Mouse (Mus musculus): ENCODE data around the gene Siae. TPM values are rescaled to one million over a fixed set of nuclear protein-coding genes. Genes with fewer than 3 reads are reported as not detected.
A peak's percentile ranks its signal among the peaks of the same experiment; 100 is the strongest.

Siae gene
- polyA plus RNA-seq, 1 experiment from 2014 or later, result 14.9 TPM

DNA sequence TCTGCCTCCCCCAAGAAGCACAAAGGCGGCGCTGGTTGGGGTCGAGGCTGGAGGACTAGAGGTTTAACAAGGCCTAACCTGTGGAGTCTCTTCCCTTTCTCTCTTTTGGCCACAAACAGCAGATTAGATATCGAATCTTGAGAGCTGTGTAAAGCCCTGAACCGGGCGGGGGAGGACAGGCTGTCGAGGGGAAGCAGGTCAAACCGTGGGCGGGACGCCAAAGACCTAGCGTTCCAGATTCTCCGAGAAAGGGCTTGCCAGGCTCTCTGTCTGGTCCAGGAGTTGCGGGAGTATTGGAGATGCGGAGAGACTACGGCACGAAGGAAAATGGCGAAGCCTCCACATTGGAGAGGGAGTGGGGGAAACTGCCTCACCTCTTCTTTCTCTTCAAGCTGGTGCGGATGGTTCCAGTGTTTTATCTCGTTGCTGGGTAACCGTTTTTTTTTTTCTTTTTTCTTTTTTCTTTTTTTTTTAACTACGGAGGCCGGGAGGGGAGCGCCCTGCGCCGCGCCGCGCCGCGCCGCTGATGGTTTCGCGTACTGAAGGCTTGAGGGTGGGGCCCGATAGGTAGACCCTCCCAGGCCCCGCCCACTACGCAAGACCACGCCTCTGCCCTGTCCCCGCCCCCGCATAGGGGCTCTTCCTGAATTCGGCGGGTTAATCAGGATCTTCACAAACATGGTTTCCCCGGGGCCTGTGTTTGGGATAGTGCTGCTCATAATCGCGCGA lies 57.8 kb downstream of the Siae start, which contains the start of gene Spa17:
Spa17 (minus strand) TSS at position 541 of the 729 bp plus-strand sequence.
- Histone ChIP-seq H3K9ac (ENCODE audit: low read length) (peak within 1 kb of the TSS; percentile 81), H3K4me2 (ENCODE audit: low read depth, low read length) (peak within 1 kb of the TSS; percentile 68), H3K36me3 (ENCODE audit: control insufficient read depth, insufficient read depth, low read length) (no peaks in the 10 kb centered on the region), H3K9me3 (ENCODE audit: control insufficient read depth, low read length) (no peaks in the 10 kb centered on the region), H3K27ac (ENCODE audit: low read length) (peak within 1 kb of the TSS; percentile 69), H3K4me3 (ENCODE audit: low read length) (peak within 1 kb of the TSS; percentile 70), H3K27me3 (ENCODE audit: control insufficient read depth, insufficient read depth, low read depth, low read length) (no peaks in the 10 kb centered on the region), H3K4me1 (replicated peaks; ENCODE audit: control insufficient read depth, insufficient read depth, low read length) (no peaks in the 10 kb centered on the region)
- ATAC-seq (ENCODE audit: low read depth), result peak; percentile 99
- WGBS, result under 1% methylated on average over 45 of the region's 45 CpGs

DNA sequence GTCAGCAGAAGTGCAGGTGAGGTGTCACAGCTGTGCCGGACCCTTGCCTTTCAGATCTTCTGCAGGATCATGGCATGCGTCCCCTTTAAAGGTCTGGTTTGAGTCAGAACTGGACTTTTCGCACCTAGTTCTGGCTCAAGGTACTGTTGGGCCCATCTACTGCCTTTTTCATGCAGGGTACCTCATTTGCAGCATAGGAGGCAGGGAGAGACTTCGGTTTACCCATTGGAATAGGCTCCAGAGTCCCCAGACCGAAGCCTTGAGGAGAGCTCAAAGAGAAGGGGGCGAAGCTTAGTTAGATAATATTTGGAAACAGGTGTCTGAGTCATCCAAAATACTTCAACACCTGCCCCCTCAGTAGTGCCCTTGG lies 58.4 kb downstream of the Siae start:
- Histone ChIP-seq H3K27me3 (ENCODE audit: control insufficient read depth, insufficient read depth, low read depth, low read length) (no peaks in the 10 kb centered on the region), H3K9me3 (ENCODE audit: control insufficient read depth, low read length) (no peaks in the 10 kb centered on the region), H3K4me3 (ENCODE audit: low read length) (peak overlapping the region; percentile 70), H3K27ac (ENCODE audit: low read length) (peak overlapping the region; percentile 69; the same call in 1 of the 2 replicates), H3K36me3 (ENCODE audit: control insufficient read depth, insufficient read depth, low read length) (no peaks in the 10 kb centered on the region), H3K4me2 (ENCODE audit: low read depth, low read length) (peak overlapping the region; percentile 68), H3K4me1 (replicated peaks; ENCODE audit: control insufficient read depth, insufficient read depth, low read length) (no peaks in the 10 kb centered on the region), H3K9ac (ENCODE audit: low read length) (peak overlapping the region; percentile 81)
- 22% methylated on average over 6 of the region's 6 CpGs for WGBS
- no peak; the same call in 1 of the 2 replicates for ATAC-seq (ENCODE audit: low read depth)

DNA sequence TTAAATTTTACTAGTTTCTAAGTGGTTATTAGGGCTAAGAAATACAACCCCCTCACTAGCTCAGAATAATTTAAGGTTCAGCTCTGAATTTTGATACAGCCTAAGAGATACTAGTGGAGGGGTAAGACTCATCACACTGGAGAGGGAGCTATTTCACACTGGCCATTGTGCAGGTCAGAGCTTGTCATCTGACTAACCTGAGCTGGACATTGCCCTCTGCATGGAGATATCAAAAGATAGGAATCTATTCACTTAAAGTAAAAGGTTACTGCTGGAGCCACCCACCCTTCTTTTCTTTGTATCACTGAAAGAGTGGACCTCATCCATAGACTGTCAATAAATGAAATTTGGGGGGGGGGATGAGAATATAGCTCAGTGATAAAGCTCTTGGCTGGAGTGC lies 58.8 kb downstream of the Siae start:
- H3K27ac ChIP-seq (ENCODE audit: low read length), result no peak overlapping the region
- peak overlapping the region; percentile 70 for H3K4me3 ChIP-seq (ENCODE audit: low read length)
- H3K9ac ChIP-seq (ENCODE audit: low read length), result peak overlapping the region; percentile 81; the same call in 1 of the 2 replicates
- no peak for ATAC-seq (ENCODE audit: low read depth)
- no peaks in the 10 kb centered on the region for H3K36me3 ChIP-seq (ENCODE audit: control insufficient read depth, insufficient read depth, low read length)
- H3K4me1 ChIP-seq (replicated peaks; ENCODE audit: control insufficient read depth, insufficient read depth, low read length), result no peaks in the 10 kb centered on the region
- peak overlapping the region; percentile 68 for H3K4me2 ChIP-seq (ENCODE audit: low read depth, low read length)
- no peaks in the 10 kb centered on the region for H3K27me3 ChIP-seq (ENCODE audit: control insufficient read depth, insufficient read depth, low read depth, low read length)
- no peaks in the 10 kb centered on the region for H3K9me3 ChIP-seq (ENCODE audit: control insufficient read depth, low read length)

DNA sequence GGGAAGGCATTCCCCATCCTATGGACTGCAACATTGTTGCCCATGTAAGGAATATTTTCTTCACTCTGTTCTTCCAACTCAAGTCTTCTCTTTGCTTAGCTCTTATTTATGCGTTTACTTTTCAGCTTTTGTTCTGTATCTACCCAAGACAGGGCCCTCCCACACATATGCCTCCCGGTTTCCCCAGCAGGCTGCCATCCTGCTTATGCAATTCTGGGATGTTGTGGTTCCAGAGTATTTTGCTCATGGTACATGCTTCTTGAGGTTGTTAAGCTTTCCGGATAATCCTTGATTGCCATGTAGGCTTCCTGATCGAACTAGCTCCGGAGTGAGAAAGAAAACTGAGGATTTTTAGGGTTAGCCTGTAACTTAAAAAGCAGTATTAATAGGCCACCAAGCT lies 59.7 kb downstream of the Siae start:
- no peak for ATAC-seq (ENCODE audit: low read depth)
- H3K36me3 ChIP-seq (ENCODE audit: control insufficient read depth, insufficient read depth, low read length), result no peaks in the 10 kb centered on the region
- no peak overlapping the region for H3K9ac ChIP-seq (ENCODE audit: low read length)
- no peaks in the 10 kb centered on the region for H3K9me3 ChIP-seq (ENCODE audit: control insufficient read depth, low read length)
- WGBS, result 66% methylated on average over 5 of the region's 5 CpGs
- H3K4me3 ChIP-seq (ENCODE audit: low read length), result no peak overlapping the region
- H3K27ac ChIP-seq (ENCODE audit: low read length), result no peak overlapping the region
- H3K4me1 ChIP-seq (replicated peaks; ENCODE audit: control insufficient read depth, insufficient read depth, low read length), result no peaks in the 10 kb centered on the region
- no peak overlapping the region for H3K4me2 ChIP-seq (ENCODE audit: low read depth, low read length)
- H3K27me3 ChIP-seq (ENCODE audit: control insufficient read depth, insufficient read depth, low read depth, low read length), result no peaks in the 10 kb centered on the region

DNA sequence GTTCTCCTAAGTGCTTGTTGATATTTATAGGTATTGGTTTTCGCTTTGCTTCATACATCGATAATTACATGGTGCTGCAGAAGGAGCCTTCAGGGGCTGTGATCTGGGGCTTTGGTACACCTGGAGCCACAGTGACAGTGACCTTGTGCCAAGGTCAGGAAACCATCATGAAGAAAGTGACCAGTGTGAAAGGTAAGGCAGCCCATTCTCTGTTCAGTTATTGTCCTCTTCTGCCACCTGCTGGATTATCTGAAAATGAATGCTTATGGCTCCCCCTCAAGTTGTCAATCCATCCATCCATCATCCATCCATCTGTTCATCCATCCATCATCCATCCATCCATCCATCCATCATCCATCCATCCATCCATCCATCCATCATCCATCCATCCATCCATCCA lies 61.3 kb downstream of the Siae start:
- no peak overlapping the region for H3K9ac ChIP-seq (ENCODE audit: low read length)
- ATAC-seq (ENCODE audit: low read depth), result no peak
- H3K9me3 ChIP-seq (ENCODE audit: control insufficient read depth, low read length), result no peaks in the 10 kb centered on the region
- H3K36me3 ChIP-seq (ENCODE audit: control insufficient read depth, insufficient read depth, low read length), result no peaks in the 10 kb centered on the region
- no peak overlapping the region for H3K4me2 ChIP-seq (ENCODE audit: low read depth, low read length)
- H3K27me3 ChIP-seq (ENCODE audit: control insufficient read depth, insufficient read depth, low read depth, low read length), result no peaks in the 10 kb centered on the region
- 61% methylated on average over 2 of the region's 2 CpGs for WGBS
- no peak overlapping the region for H3K27ac ChIP-seq (ENCODE audit: low read length)
- no peaks in the 10 kb centered on the region for H3K4me1 ChIP-seq (replicated peaks; ENCODE audit: control insufficient read depth, insufficient read depth, low read length)
- no peak overlapping the region for H3K4me3 ChIP-seq (ENCODE audit: low read length)

DNA sequence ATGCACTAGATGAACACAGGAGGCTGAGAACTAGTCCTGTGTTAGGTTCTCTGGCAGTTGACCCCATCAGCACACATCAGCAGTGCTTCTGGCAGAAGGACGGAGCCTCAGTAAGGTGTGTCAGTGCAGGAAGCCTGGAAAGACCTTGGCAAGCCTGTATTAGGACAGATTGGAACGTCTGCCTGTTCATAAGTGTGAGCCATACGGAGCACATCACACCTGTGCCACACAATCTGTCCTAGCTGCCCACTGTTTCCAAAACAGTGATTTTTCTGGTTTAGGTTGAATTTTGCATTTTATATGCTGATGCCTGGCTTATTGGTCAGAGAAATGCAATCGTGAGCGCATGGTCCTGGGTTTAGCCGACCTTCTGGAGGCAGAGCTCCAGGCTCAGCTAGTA lies 65.8 kb downstream of the Siae start:
- no peak overlapping the region for H3K4me2 ChIP-seq (ENCODE audit: low read depth, low read length)
- WGBS, result 79% methylated on average over 6 of the region's 6 CpGs

DNA sequence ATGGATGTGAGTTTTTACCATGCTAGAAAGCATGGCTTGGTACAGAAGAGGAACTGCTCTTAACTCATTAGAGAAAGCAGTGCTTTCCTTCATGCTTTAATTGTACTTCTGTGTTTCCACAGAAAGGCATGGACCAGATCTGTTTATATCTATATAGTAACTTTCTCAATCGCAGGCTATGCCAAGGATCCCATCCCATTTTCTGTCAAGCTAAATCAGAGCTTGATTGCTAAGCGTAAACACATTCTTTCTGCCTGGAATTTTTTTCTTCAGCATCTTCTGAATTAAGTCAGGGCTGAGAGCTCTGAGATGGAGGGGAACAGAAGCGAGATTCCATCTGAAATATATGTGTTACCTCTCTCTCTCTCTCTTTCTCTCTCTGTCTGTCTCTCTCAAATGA lies 68.5 kb downstream of the Siae start:
- Histone ChIP-seq H3K4me3 (ENCODE audit: low read length) (no peak overlapping the region), H3K27me3 (ENCODE audit: control insufficient read depth, insufficient read depth, low read depth, low read length) (no peaks in the 10 kb centered on the region), H3K27ac (ENCODE audit: low read length) (no peak overlapping the region), H3K4me2 (ENCODE audit: low read depth, low read length) (no peak overlapping the region), H3K4me1 (replicated peaks; ENCODE audit: control insufficient read depth, insufficient read depth, low read length) (peaks cover 3% of the 10 kb centered on the region; the same call in 1 of the 2 replicates), H3K9me3 (ENCODE audit: control insufficient read depth, low read length) (no peaks in the 10 kb centered on the region), H3K36me3 (ENCODE audit: control insufficient read depth, insufficient read depth, low read length) (no peaks in the 10 kb centered on the region), H3K9ac (ENCODE audit: low read length) (no peak overlapping the region)
- ATAC-seq (ENCODE audit: low read depth), result no peak
- 53% methylated on average over 3 of the region's 3 CpGs for WGBS

More for the DNA sequence above, 65.8 kb downstream of the Siae start:
- ATAC-seq (ENCODE audit: low read depth), result no peak
- Histone ChIP-seq H3K4me3 (ENCODE audit: low read length) (no peak overlapping the region), H3K27ac (ENCODE audit: low read length) (no peak overlapping the region), H3K9ac (ENCODE audit: low read length) (no peak overlapping the region), H3K27me3 (ENCODE audit: control insufficient read depth, insufficient read depth, low read depth, low read length) (no peaks in the 10 kb centered on the region), H3K9me3 (ENCODE audit: control insufficient read depth, low read length) (no peaks in the 10 kb centered on the region), H3K36me3 (ENCODE audit: control insufficient read depth, insufficient read depth, low read length) (no peaks in the 10 kb centered on the region), H3K4me1 (replicated peaks; ENCODE audit: control insufficient read depth, insufficient read depth, low read length) (peaks cover 3% of the 10 kb centered on the region; the same call in 1 of the 2 replicates)

DNA sequence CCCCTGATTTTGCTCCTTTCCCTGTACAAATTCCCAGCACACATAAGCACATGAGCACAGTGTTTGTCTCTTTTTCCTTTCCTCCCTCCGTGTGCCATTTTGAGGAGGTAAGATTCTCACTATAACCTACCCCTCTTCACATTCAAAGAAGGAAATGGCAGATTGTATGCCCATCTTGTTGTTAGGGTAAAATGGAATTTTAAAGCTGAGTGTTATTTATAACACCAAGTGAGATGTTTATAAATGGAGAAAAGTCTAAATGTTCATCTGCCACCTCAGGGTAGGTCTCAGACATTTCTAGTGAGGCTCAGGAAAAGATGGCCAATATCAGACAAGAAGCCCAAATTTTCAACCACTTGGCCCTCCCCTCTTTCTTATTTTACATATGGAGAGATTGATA lies 69.0 kb downstream of the Siae start:
- 77% methylated on average over 1 of the region's 1 CpGs for WGBS
- ATAC-seq (ENCODE audit: low read depth), result no peak
- H3K9ac ChIP-seq (ENCODE audit: low read length), result no peak overlapping the region
- H3K4me1 ChIP-seq (replicated peaks; ENCODE audit: control insufficient read depth, insufficient read depth, low read length), result peaks cover 3% of the 10 kb centered on the region; the same call in 1 of the 2 replicates
- no peak overlapping the region for H3K4me2 ChIP-seq (ENCODE audit: low read depth, low read length)
- H3K9me3 ChIP-seq (ENCODE audit: control insufficient read depth, low read length), result no peaks in the 10 kb centered on the region
- no peaks in the 10 kb centered on the region for H3K36me3 ChIP-seq (ENCODE audit: control insufficient read depth, insufficient read depth, low read length)
- H3K27ac ChIP-seq (ENCODE audit: low read length), result no peak overlapping the region
- H3K27me3 ChIP-seq (ENCODE audit: control insufficient read depth, insufficient read depth, low read depth, low read length), result no peaks in the 10 kb centered on the region
- H3K4me3 ChIP-seq (ENCODE audit: low read length), result no peak overlapping the region

DNA sequence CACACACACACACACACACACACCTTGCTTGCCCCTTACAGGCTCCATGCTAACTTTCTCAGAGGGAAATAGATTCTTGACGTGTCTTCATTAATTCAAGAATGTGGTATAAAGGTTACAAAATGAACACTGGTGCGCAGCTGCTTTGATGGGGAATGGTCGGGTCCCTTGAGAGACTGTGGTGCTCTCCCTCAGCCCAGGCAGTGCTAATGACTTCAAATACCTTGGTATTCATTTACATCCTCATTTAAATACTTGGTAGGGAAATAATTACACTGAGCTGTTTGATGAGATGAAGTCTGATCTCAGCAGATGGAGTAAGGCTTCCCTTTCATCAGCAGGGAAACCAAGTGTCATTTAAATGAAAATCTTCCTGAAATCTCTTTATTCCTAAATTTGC lies 69.6 kb downstream of the Siae start:
- no peaks in the 10 kb centered on the region for H3K9me3 ChIP-seq (ENCODE audit: control insufficient read depth, low read length)
- no peak overlapping the region for H3K4me2 ChIP-seq (ENCODE audit: low read depth, low read length)
- no peak overlapping the region for H3K9ac ChIP-seq (ENCODE audit: low read length)
- H3K4me3 ChIP-seq (ENCODE audit: low read length), result no peak overlapping the region
- ATAC-seq (ENCODE audit: low read depth), result no peak
- WGBS, result 78% methylated on average over 3 of the region's 3 CpGs
- no peak overlapping the region for H3K27ac ChIP-seq (ENCODE audit: low read length)
- H3K36me3 ChIP-seq (ENCODE audit: control insufficient read depth, insufficient read depth, low read length), result no peaks in the 10 kb centered on the region
- no peaks in the 10 kb centered on the region for H3K27me3 ChIP-seq (ENCODE audit: control insufficient read depth, insufficient read depth, low read depth, low read length)
- H3K4me1 ChIP-seq (replicated peaks; ENCODE audit: control insufficient read depth, insufficient read depth, low read length), result peaks cover 3% of the 10 kb centered on the region; the same call in 1 of the 2 replicates
